Mouse (Mus musculus): ENCODE data around the gene Casq2.

Gene Casq2

GRCm38 (mm10) chr3:102135389-102136113 is 49.3 kb downstream of the Casq2 start:
- DNase-seq (ENCODE audit: extremely low read depth, low read depth): no peak

DNA sequence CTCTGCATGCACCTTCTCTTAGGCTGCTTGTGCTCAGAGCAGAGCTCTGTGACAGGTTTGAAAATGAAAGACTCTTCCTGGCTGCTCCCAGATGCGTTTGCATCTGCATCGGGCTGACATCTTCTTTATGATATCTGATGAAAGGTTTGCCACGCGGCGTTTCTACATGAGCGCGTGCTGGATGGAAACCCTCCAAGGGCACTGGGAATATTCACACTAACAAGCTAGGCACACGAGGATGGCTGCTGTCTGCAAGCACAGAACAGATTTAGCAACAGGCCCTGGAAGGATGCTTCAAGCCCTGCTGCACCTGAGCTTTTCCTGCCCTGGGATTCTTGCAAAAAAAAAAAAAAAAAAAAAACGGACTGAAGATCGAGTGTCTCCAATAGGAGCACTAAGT is 50.9 kb downstream of the Casq2 start:
- no peak for DNase-seq (ENCODE audit: extremely low read depth, low read depth)

GRCm38 (mm10) chr3:102138899-102139298 is 52.7 kb downstream of the Casq2 start:
- DNase-seq (ENCODE audit: extremely low read depth, low read depth): no peak

DNA sequence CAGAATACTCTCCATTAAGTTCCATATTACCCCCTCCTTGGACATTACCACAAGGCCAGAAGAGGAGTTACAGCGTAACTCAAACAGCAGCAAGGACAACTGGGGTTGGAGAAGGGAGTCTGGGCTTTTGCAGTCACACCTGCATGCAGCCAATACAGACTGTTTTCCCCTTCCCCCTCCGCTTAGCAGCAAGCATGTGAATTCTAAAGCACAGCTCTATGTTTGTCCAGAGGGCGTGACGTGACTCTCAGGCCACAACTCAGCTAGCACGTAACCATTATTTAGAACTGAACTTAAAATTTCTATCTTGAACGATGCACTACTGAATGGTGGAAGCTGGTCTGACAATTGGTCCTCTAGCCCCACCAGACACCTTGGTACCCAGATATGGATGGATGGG is 54.4 kb downstream of the Casq2 start:
- DNase-seq (ENCODE audit: extremely low read depth, low read depth): no peak

GRCm38 (mm10) chr3:102141451-102141850 is 55.2 kb downstream of the Casq2 start:
- no peak for DNase-seq (ENCODE audit: extremely low read depth, low read depth)

DNA sequence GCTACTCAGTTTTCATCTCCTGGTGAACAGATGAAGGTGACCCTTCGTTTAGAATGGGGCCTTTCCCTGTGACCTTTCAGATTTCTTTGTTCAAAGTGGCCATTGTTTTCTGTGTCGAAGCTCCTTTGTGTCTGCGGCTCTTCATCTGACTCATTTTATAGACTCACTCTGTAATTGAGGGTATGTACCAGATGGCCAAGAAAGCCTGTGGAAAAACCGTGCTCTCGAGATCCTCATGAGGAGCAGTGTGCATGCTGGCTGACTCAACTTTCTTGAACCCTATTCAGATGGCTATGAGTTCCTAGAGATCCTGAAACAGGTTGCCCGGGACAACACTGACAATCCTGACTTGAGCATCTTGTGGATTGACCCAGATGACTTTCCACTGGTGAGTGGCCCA is 55.7 kb downstream of the Casq2 start:
- DNase-seq (ENCODE audit: extremely low read depth, low read depth): no peak

DNA sequence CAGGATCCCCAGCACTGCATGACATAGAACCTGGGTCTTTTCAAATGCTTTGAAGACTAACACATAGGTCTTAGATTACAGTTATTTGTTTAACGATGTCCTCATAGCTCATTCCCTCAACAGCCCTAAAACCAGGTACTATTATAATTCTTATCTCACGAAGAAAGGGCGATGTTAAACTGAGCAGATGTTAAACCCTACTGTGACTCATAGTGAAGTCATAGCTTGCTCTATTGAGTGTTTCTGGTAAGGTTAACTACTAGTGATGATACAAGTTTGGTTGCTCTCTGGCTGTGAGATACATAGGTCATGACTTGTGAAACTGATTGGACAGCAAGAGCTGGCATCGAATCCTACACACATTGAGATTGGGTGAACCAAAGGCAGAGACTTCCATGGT is 56.7 kb downstream of the Casq2 start:
- DNase-seq (ENCODE audit: extremely low read depth, low read depth): no peak

DNA sequence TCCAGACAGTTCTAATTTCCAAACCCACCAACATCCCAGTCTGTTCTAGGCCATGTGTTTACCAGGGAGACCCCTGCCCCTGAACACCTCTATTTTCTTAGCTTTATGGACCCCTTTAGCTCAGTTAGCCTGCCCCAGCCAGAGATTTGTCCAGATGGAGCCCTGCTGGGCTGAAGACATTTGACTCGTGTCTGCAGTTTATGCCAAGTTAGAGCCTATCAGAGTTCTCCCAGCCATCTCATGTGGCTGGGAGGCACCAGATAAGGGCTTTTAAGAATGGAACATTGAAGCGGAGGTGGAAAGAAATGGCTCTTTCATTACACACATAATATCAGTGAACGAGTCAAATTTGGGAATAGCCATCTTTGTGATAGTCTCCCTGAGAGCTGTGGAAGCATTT is 57.3 kb downstream of the Casq2 start:
- DNase-seq (ENCODE audit: extremely low read depth, low read depth): no peak

DNA sequence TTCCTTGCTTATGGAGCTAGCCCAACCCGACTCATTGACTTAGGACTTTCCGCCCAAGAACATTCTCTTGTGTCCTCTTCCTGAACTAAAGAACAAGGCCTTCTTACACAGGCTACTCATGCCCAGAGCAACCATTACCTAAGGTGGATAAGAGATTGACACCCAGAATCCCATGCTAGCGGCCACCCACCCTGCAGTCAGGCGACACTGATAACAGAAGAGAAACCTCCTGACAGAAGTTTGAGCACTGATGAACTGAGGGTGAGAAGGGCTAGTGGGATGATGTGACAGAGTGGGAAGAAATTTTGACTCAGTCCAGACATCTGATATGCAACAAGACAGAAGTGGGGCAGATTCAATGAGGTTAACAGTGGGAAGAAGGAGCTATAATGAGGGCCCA is 58.2 kb downstream of the Casq2 start:
- DNase-seq (ENCODE audit: extremely low read depth, low read depth): no peak

DNA sequence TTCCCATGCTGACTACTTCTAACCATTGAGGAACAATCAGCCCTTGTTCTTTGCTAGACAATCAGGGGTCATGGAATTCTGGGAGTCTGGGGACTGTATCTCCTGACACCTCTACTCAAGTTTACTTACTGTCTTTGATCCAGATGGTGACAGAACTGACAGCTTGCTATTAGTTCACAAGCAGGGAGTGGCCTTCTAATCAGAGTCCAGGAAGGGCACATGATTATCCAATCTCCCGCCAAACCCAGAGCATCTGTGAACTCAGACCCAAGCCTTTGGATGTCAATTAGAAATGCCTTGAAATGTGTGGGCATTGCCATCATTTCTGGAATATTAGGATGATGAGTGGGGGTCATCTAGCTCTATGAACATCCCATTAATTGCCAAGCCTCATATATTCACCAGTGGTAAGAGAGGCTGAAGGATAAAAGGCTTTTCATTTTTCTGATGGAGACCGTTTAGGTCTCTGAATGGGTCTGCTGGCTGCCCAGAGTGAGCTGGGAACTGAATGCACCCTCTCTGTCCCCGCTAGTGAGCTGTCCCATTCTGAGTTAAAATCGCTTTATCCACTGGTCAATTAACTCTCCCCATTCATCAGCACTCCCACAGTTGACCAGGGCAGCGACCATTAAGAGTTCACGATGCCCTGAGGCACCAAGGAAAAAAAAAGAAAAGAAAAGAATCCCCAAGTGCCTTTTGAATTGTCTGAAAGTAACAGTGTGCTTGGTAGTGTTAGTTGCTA is 59.6 kb downstream of the Casq2 start:
- no peak for DNase-seq (ENCODE audit: extremely low read depth, low read depth)

DNA sequence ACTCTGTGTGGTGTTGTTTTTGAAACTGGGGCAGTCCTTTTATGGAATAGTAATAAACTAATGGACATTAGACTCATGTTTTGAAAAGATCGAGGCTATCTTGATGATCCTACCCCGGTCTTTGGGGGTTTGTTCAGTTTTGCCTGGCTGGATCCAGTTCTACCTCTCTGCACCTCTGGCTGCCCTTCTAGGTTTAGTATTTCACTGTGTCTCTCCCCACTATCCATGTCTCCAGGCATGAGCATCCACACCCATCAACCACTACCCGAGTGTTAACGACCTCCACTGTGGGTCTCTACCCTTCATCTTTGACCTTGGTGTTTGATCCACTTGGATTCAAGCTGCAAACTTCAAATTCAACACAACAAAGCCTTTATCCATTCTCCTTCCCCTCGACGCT is 60.2 kb downstream of the Casq2 start:
- DNase-seq (ENCODE audit: extremely low read depth, low read depth): no peak

GRCm38 (mm10) chr3:102147189-102147588 is 61.0 kb downstream of the Casq2 start:
- DNase-seq (ENCODE audit: extremely low read depth, low read depth): no peak

DNA sequence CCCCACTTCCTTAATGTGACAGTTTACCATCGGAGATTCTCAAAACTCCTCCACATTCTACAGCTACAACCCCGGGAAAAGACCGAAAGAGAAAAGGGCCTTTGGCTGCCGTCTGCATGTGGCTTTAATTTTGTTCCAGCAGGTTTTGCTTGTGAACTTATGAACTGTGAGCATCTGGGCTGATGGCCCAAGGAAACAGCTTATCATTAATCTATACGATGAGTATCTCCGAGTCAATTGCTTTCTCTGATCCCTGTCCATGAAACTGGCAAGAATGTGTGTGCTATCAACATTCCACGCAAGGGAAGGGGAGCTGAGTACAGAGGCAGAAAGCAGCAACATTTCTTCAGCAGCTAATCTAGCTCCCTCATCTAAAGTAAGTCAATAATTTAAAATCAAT is 63.7 kb downstream of the Casq2 start:
- DNase-seq (ENCODE audit: extremely low read depth, low read depth): no peak

GRCm38 (mm10) chr3:102151850-102152249 is 65.6 kb downstream of the Casq2 start:
- no peak for DNase-seq (ENCODE audit: extremely low read depth, low read depth)

GRCm38 (mm10) chr3:102152471-102152870 is 66.3 kb downstream of the Casq2 start:
- DNase-seq (ENCODE audit: extremely low read depth, low read depth): no peak

DNA sequence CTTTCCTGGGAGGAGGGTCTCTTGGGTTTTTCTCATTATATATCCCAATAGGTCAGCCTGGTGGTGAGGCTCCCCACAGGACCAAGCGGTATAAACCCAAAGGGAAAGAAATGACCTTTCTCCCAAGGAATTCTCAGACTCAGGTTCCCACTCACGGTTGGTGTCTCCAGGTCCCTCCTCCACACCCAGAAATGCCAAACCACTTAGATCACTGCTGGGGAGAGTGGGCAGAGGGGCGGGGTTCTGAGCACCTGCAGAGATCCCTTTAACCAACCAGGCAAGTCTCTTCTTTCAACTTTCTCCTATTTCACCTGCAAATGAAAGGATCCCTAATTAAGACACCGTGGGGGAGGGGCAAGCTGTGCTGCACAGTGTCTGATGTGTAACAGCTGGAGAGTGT is 66.7 kb downstream of the Casq2 start:
- DNase-seq (ENCODE audit: extremely low read depth, low read depth): no peak

- no peak for DNase-seq (ENCODE audit: extremely low read depth, low read depth)
These were observed 67.9 kb downstream of the Casq2 start for GRCm38 (mm10) chr3:102154107-102154506.

- no peak for DNase-seq (ENCODE audit: extremely low read depth, low read depth)
These were observed 70.5 kb downstream of the Casq2 start for GRCm38 (mm10) chr3:102156737-102157136.

GRCm38 (mm10) chr3:102157652-102158051 is 71.4 kb downstream of the Casq2 start:
- no peak for DNase-seq (ENCODE audit: extremely low read depth, low read depth)

- no peak for DNase-seq (ENCODE audit: extremely low read depth, low read depth)
These were observed 72.7 kb downstream of the Casq2 start for GRCm38 (mm10) chr3:102158759-102159422.

DNA sequence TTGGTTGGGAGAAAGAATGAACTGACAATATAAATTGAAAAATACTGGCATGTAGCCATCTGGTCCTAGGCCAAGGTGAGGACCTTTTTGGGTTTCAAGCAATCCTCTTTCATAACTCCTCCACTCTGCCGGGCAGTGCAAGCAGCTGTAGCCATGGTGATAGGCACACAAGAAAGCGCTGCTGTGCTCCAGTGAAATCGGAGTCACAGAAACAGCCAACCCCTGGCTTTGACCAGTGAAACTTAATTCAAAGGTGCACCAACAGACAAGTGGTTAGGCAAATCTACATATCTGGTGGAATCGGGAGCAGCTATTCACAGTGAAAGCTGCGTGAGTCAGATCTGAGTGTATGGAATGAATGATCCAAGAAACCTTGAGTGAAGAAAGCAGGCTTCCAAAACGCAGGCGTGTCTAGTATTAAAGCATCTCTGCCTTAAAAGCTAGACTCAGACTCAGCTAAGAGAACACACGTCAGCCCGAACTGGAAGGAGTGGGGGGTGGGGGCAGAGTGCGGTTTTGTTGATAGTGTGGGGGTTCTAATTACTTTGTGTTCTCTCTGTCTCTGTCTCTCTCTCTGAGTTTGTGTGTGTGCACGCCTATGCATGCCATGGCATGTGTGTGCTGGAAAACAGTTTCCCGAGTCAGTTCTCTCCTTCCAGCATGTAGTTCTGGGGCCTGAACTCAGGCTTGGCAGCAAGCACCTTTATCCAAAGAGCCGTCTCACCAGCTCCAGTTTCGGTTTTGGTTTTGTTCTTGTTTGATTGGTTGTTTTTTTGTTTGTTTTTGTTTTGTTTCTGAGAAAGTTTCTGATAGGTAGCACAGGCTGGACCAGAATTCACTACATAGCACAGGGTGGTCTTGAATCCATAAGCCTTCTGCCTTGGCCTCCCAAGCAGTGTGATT is 73.5 kb downstream of the Casq2 start:
- DNase-seq (ENCODE audit: extremely low read depth, low read depth): no peak

All from MEL-GATA-1-ER (cell line).